Mouse (Mus musculus): ENCODE measurements around the gene Pole2. TPM values are rescaled to one million over a fixed set of nuclear protein-coding genes. Genes with fewer than 3 reads are reported as not detected.

Gene Pole2
- total RNA-seq (2018; cell fraction: chromatin; rRNA removed), result 10 to 100 TPM in 7 of 26 experiments, 1 to 10 TPM in 17, under 1 TPM in 2; 0.51 to 18.5 (median 6.1) TPM
- total RNA-seq (2018; cell fraction: cytosol; rRNA removed), result 1 to 10 TPM in 25 of 26 experiments, under 1 TPM in 1; 0.86 to 3.2 (median 2.3) TPM
- total RNA-seq (2018; cell fraction: nucleus; rRNA removed), result 10 to 100 TPM in 2 of 26 experiments, 1 to 10 TPM in 16, under 1 TPM in 4, not detected in 4; 0.42 to 24.4 (median 4.7) TPM
- 2.5 to 13.9 TPM (median 3.7 TPM) in 3 replicates for polyA plus RNA-seq (2018)

- Histone ChIP-seq H3K4me3 (ENCODE audit: inconsistent target) (peak within 1 kb of the TSS; percentile 53), H3K36me3 (ENCODE audit: inconsistent target) (no peaks in the 10 kb centered on the region), H3K27ac (peak within 1 kb of the TSS; percentile 45), H3K79me2 (ENCODE audit: inconsistent target) (peaks cover 10% of the 10 kb centered on the region; the same call in 1 of the 2 replicates)
- under 1% methylated on average over 37 of the region's 37 CpGs for WGBS (ENCODE audit: missing documents)
Observed at GRCm38 (mm10) chr12:69227776-69228466, at the start of gene Pole2. Gene Pole2, minus strand, starts transcription at chr12:69228195.

GRCm38 (mm10) chr12:69268956-69269355, 41.0 kb upstream of the Pole2 start:
- H3K4me3 ChIP-seq (ENCODE audit: inconsistent target), result no peak overlapping the region
- H3K79me2 ChIP-seq (ENCODE audit: inconsistent target), result no peaks in the 10 kb centered on the region
- 100% methylated on average over 2 of the region's 2 CpGs for WGBS (ENCODE audit: missing documents)
- no peaks in the 10 kb centered on the region for H3K36me3 ChIP-seq (ENCODE audit: inconsistent target)
- H3K27ac ChIP-seq, result no peak overlapping the region

GRCm38 (mm10) chr12:69267956-69268632, 40.1 kb upstream of the Pole2 start:
- Histone ChIP-seq H3K36me3 (ENCODE audit: inconsistent target) (no peaks in the 10 kb centered on the region), H3K79me2 (ENCODE audit: inconsistent target) (no peaks in the 10 kb centered on the region), H3K4me3 (ENCODE audit: inconsistent target) (no peak overlapping the region), H3K27ac (no peak overlapping the region)
- WGBS (ENCODE audit: missing documents), result 93% methylated on average over 11 of the region's 11 CpGs

- H3K4me3 ChIP-seq (ENCODE audit: inconsistent target), result no peak overlapping the region
- H3K36me3 ChIP-seq (ENCODE audit: inconsistent target), result no peaks in the 10 kb centered on the region
- H3K27ac ChIP-seq, result no peak overlapping the region
- 97% methylated on average over 3 of the region's 3 CpGs for WGBS (ENCODE audit: missing documents)
- H3K79me2 ChIP-seq (ENCODE audit: inconsistent target), result no peaks in the 10 kb centered on the region
Observed at GRCm38 (mm10) chr12:69265031-69265430, 37.0 kb upstream of the Pole2 start.

- Histone ChIP-seq H3K79me2 (ENCODE audit: inconsistent target) (no peaks in the 10 kb centered on the region), H3K27ac (no peak overlapping the region), H3K36me3 (ENCODE audit: inconsistent target) (no peaks in the 10 kb centered on the region), H3K4me3 (ENCODE audit: inconsistent target) (no peak overlapping the region)
- 95% methylated on average over 5 of the region's 5 CpGs for WGBS (ENCODE audit: missing documents)
Observed at GRCm38 (mm10) chr12:69262251-69262650, 34.3 kb upstream of the Pole2 start.

GRCm38 (mm10) chr12:69257836-69258235, 29.8 kb upstream of the Pole2 start:
- no peak overlapping the region for H3K27ac ChIP-seq
- WGBS (ENCODE audit: missing documents), result 35% methylated on average over 11 of the region's 11 CpGs
- no peak overlapping the region for H3K4me3 ChIP-seq (ENCODE audit: inconsistent target)
- no peaks in the 10 kb centered on the region for H3K79me2 ChIP-seq (ENCODE audit: inconsistent target)
- H3K36me3 ChIP-seq (ENCODE audit: inconsistent target), result no peaks in the 10 kb centered on the region

GRCm38 (mm10) chr12:69253806-69254205, 25.8 kb upstream of the Pole2 start:
- H3K27ac ChIP-seq, result no peak overlapping the region
- WGBS (ENCODE audit: missing documents), result 100% methylated on average over 1 of the region's 1 CpGs

GRCm38 (mm10) chr12:69250756-69251155, 22.8 kb upstream of the Pole2 start:
- Histone ChIP-seq H3K36me3 (ENCODE audit: inconsistent target) (no peaks in the 10 kb centered on the region), H3K27ac (no peak overlapping the region), H3K79me2 (ENCODE audit: inconsistent target) (no peaks in the 10 kb centered on the region), H3K4me3 (ENCODE audit: inconsistent target) (no peak overlapping the region)
- WGBS (ENCODE audit: missing documents), result 94% methylated on average over 7 of the region's 8 CpGs

More at GRCm38 (mm10) chr12:69253806-69254205, 25.8 kb upstream of the Pole2 start:
- Histone ChIP-seq H3K36me3 (ENCODE audit: inconsistent target) (no peaks in the 10 kb centered on the region), H3K4me3 (ENCODE audit: inconsistent target) (no peak overlapping the region), H3K79me2 (ENCODE audit: inconsistent target) (no peaks in the 10 kb centered on the region)

- WGBS (ENCODE audit: missing documents), result 88% methylated on average over 4 of the region's 4 CpGs
- Histone ChIP-seq H3K4me3 (ENCODE audit: inconsistent target) (no peak overlapping the region), H3K79me2 (ENCODE audit: inconsistent target) (no peaks in the 10 kb centered on the region), H3K36me3 (ENCODE audit: inconsistent target) (no peaks in the 10 kb centered on the region), H3K27ac (no peak overlapping the region)
Observed at GRCm38 (mm10) chr12:69249766-69250165, 21.8 kb upstream of the Pole2 start.

- no peaks in the 10 kb centered on the region for H3K79me2 ChIP-seq (ENCODE audit: inconsistent target)
- H3K4me3 ChIP-seq (ENCODE audit: inconsistent target), result peak overlapping the region; percentile 53
- 0 out of 2 replicates have a peak overlapping the region, but pooled peaks have one; percentile 22 for H3K27ac ChIP-seq
- 0% methylated on average over 39 of the region's 64 CpGs for WGBS (ENCODE audit: missing documents)
- no peaks in the 10 kb centered on the region for H3K36me3 ChIP-seq (ENCODE audit: inconsistent target)
Observed at GRCm38 (mm10) chr12:69241771-69242431, 13.9 kb upstream of the Pole2 start.

GRCm38 (mm10) chr12:69241405-69241770, 13.4 kb upstream of the Pole2 start:
- Histone ChIP-seq H3K27ac (no peak overlapping the region), H3K36me3 (ENCODE audit: inconsistent target) (no peaks in the 10 kb centered on the region), H3K79me2 (ENCODE audit: inconsistent target) (no peaks in the 10 kb centered on the region), H3K4me3 (ENCODE audit: inconsistent target) (peak overlapping the region; percentile 34)
- WGBS (ENCODE audit: missing documents), result 0% methylated on average over 3 of the region's 3 CpGs

- Histone ChIP-seq H3K36me3 (ENCODE audit: inconsistent target) (no peaks in the 10 kb centered on the region), H3K79me2 (ENCODE audit: inconsistent target) (no peaks in the 10 kb centered on the region), H3K4me3 (ENCODE audit: inconsistent target) (peak within 1 kb of the TSS; percentile 53), H3K27ac (0 out of 2 replicates have a peak within 1 kb of the TSS, but pooled peaks have one; percentile 22)
- 54% methylated on average over 6 of the region's 6 CpGs for WGBS (ENCODE audit: missing documents)
Observed at GRCm38 (mm10) chr12:69240876-69241275, 12.9 kb upstream of the Pole2 start, which contains the start of gene Klhdc1. Gene Klhdc1, plus strand, starts transcription at chr12:69241176.

- WGBS (ENCODE audit: missing documents), result 55% methylated on average over 3 of the region's 3 CpGs
Observed at GRCm38 (mm10) chr12:69238284-69238683, 10.3 kb upstream of the Pole2 start.

GRCm38 (mm10) chr12:69235782-69236181, 7.8 kb upstream of the Pole2 start:
- 96% methylated on average over 6 of the region's 6 CpGs for WGBS (ENCODE audit: missing documents)
- no peaks in the 10 kb centered on the region for H3K79me2 ChIP-seq (ENCODE audit: inconsistent target)
- no peaks in the 10 kb centered on the region for H3K36me3 ChIP-seq (ENCODE audit: inconsistent target)
- H3K27ac ChIP-seq, result no peak overlapping the region
- H3K4me3 ChIP-seq (ENCODE audit: inconsistent target), result no peak overlapping the region

More at GRCm38 (mm10) chr12:69238284-69238683, 10.3 kb upstream of the Pole2 start:
- no peaks in the 10 kb centered on the region for H3K36me3 ChIP-seq (ENCODE audit: inconsistent target)
- H3K4me3 ChIP-seq (ENCODE audit: inconsistent target), result no peak overlapping the region
- no peaks in the 10 kb centered on the region for H3K79me2 ChIP-seq (ENCODE audit: inconsistent target)
- H3K27ac ChIP-seq, result no peak overlapping the region

Data from macrophage (primary cell).